Mouse (Mus musculus) ES-Bruce4 (cell line): Measurements from ENCODE around the gene Clcn6. TPM values are rescaled to one million over a fixed set of nuclear protein-coding genes. Genes with fewer than 3 reads are reported as not detected.

Experiments
- H3K27ac ChIP-seq: 2 replicates; pipeline ENCODE4 v1.5.1; 2012; ENCODE audit warnings: low read length, inconsistent platforms; ENCODE audit not compliant: insufficient read depth
- H3K27me3 ChIP-seq: 2 replicates; pipeline ENCODE4 v1.6.1; 2012; ENCODE audit warnings: mild to moderate bottlenecking, low read length, inconsistent platforms; ENCODE audit not compliant: control insufficient read depth, poor library complexity, insufficient read depth, severe bottlenecking
- H3K36me3 ChIP-seq: 2 replicates; pipeline ENCODE4 v1.6.1; 2012; ENCODE audit warnings: inconsistent platforms, mild to moderate bottlenecking, low read length, moderate library complexity; ENCODE audit not compliant: control insufficient read depth, poor library complexity, insufficient read depth, severe bottlenecking
- H3K4me1 ChIP-seq: one replicate; pipeline ENCODE4 v1.8.1; 2011; ENCODE audit warnings: low read length; ENCODE audit not compliant: control insufficient read depth, insufficient read depth
- H3K4me3 ChIP-seq: 2 replicates; pipeline ENCODE4 v1.5.1; 2011; ENCODE audit warnings: low read depth, mild to moderate bottlenecking, low read length
- H3K9ac ChIP-seq: 2 replicates; pipeline ENCODE4 v1.6.1; 2012; ENCODE audit warnings: low read depth, mild to moderate bottlenecking, inconsistent platforms; ENCODE audit not compliant: poor library complexity, severe bottlenecking
- H3K9me3 ChIP-seq: replicated peaks from 2 replicates; pipeline ENCODE4 v1.6.1; 2012; ENCODE audit warnings: mild to moderate bottlenecking, low read length, inconsistent platforms; ENCODE audit not compliant: control insufficient read depth, poor library complexity, insufficient read depth, severe bottlenecking
- EP300 ChIP-seq: IDR thresholded peaks from 2 replicates; pipeline ENCODE4 v1.6.1; 2011; ENCODE audit warnings: low read depth, low read length; ENCODE audit not compliant: insufficient read depth
- POLR2A ChIP-seq: IDR thresholded peaks from one replicate; pipeline ENCODE4 v1.8.1; 2011; ENCODE audit warnings: low read length; ENCODE audit not compliant: insufficient read depth
- polyA plus RNA-seq: library from polyadenylated mRNA; stranded (reverse); fragments of >200 nt; gene quantifications from 2 replicates; pipeline ENCODE4 v1.2.4, GENCODE M21; 2011; ENCODE audit warnings: low read depth; ENCODE audit not compliant: missing spikeins, insufficient read depth, insufficient read length

The Clcn6 gene
- polyA plus RNA-seq, 1 experiment, result 16.7 TPM

GRCm38 (mm10) chr4:147957141-147957540 is 81.5 kb downstream of the Clcn6 start:
- Histone ChIP-seq H3K27ac (no peak overlapping the region), H3K9ac (no peak overlapping the region)

More at GRCm38 (mm10) chr4:147957141-147957540, 81.5 kb downstream of the Clcn6 start:
- Histone ChIP-seq H3K27me3 (no peaks in the 10 kb centered on the region), H3K36me3 (no peaks in the 10 kb centered on the region), H3K9me3 (no peaks in the 10 kb centered on the region), H3K4me1 (no peaks in the 10 kb centered on the region), H3K4me3 (no peak overlapping the region)
- TF ChIP-seq EP300 (0 out of 2 replicates have a peak, but pooled peaks have one; percentile 6), POLR2A (no peak)

Other genes with a start within 250 kb of the Clcn6 start
- gene Zfp984, start 229.0 kb downstream of the Clcn6 start, polyA plus RNA-seq, result 54.0 and 59.1 TPM in 2 replicates
- gene Zfp933, start 190.5 kb downstream of the Clcn6 start, polyA plus RNA-seq, result 8.8 and 11.5 TPM in 2 replicates
- 48.8 and 56.3 TPM in 2 replicates for gene Miip, start 170.0 kb downstream of the Clcn6 start, polyA plus RNA-seq
- 9.2 and 12.6 TPM in 2 replicates for gene Fv1, start 169.8 kb downstream of the Clcn6 start, polyA plus RNA-seq
- gene Mfn2, start 134.1 kb downstream of the Clcn6 start, polyA plus RNA-seq, result 14.6 and 16.7 TPM in 2 replicates
- gene Plod1, start 102.1 kb downstream of the Clcn6 start, polyA plus RNA-seq, result 21.7 and 26.3 TPM in 2 replicates
- 23.1 and 23.3 TPM in 2 replicates for gene 2510039O18Rik, start 97.9 kb downstream of the Clcn6 start, polyA plus RNA-seq
- 0.87 and 2.1 TPM in 2 replicates for gene Nppb, start 53.0 kb downstream of the Clcn6 start, polyA plus RNA-seq
- not detected in 2 replicates for gene Nppa, start 38.1 kb downstream of the Clcn6 start, polyA plus RNA-seq
- gene Mthfr, start 256 bp upstream of the Clcn6 start, polyA plus RNA-seq, result 9.5 and 13.7 TPM in 2 replicates
- gene Agtrap, start 49.2 kb upstream of the Clcn6 start, polyA plus RNA-seq, result 48.2 and 60.6 TPM in 2 replicates
- gene Mad2l2, start 91.6 kb upstream of the Clcn6 start, polyA plus RNA-seq, result 45.9 and 60.3 TPM in 2 replicates
- gene Draxin, start 91.9 kb upstream of the Clcn6 start, polyA plus RNA-seq, result 0.17 and 0.22 TPM in 2 replicates
- 41.6 and 51.5 TPM in 2 replicates for gene Fbxo6, start 113.3 kb upstream of the Clcn6 start, polyA plus RNA-seq
- gene Fbxo44, start 121.7 kb upstream of the Clcn6 start, polyA plus RNA-seq, result 12.5 and 13.3 TPM in 2 replicates
- gene Fbxo2, start 121.8 kb upstream of the Clcn6 start, polyA plus RNA-seq, result 6.0 and 6.9 TPM in 2 replicates
- 0.56 and 1.0 TPM in 2 replicates for gene Disp3, start 249.1 kb upstream of the Clcn6 start, polyA plus RNA-seq